Mouse (Mus musculus) liver, embryonic 13.5 days (tissue): ENCODE data around the gene Tmod3. TPM values are rescaled to one million over a fixed set of nuclear protein-coding genes. Genes with fewer than 3 reads are reported as not detected.

Experiments
- ATAC-seq: fragments of 200-750 bp; cut with Nextera tagmentation; 2 replicates; pipeline ENCODE4 v1.8.0; 2017; ENCODE audit warnings: low read depth, mild to moderate bottlenecking, moderate number of reproducible peaks, moderate library complexity
- DNase-seq: peaks from one replicate; pipeline ENCODE4 v3.0.0; 2022
- H3K27ac ChIP-seq: fragments of 300-500 bp; sonication (generic); 2 replicates; pipeline ENCODE4 v1.5.1; 2015; ENCODE audit warnings: moderate library complexity, mild to moderate bottlenecking, inconsistent platforms
- H3K27me3 ChIP-seq: fragments of 300-500 bp; sonication (generic); 2 replicates; pipeline ENCODE4 v1.6.1; 2015; ENCODE audit warnings: mild to moderate bottlenecking, inconsistent platforms
- H3K36me3 ChIP-seq: fragments of 300-500 bp; sonication (generic); 2 replicates; pipeline ENCODE4 v1.6.1; 2015; ENCODE audit warnings: mild to moderate bottlenecking, inconsistent platforms
- H3K4me1 ChIP-seq: fragments of 300-500 bp; sonication (generic); replicated peaks from 2 replicates; pipeline ENCODE4 v1.6.1; 2015; ENCODE audit warnings: inconsistent platforms
- H3K4me2 ChIP-seq: fragments of 300-500 bp; sonication (generic); 2 replicates; pipeline ENCODE4 v1.6.1; 2015; ENCODE audit warnings: inconsistent platforms, mild to moderate bottlenecking, moderate library complexity
- H3K4me3 ChIP-seq: fragments of 300-500 bp; sonication (generic); replicated peaks from 2 replicates; pipeline ENCODE4 v1.5.1; 2015; ENCODE audit warnings: mild to moderate bottlenecking, inconsistent platforms
- H3K9ac ChIP-seq: fragments of 300-500 bp; sonication (generic); 2 replicates; pipeline ENCODE4 v1.6.1; 2015; ENCODE audit warnings: mild to moderate bottlenecking, inconsistent platforms
- H3K9me3 ChIP-seq: fragments of 300-500 bp; sonication (generic); replicated peaks from 2 replicates; pipeline ENCODE4 v1.6.1; 2016; ENCODE audit warnings: inconsistent platforms
- WGBS: fragments of 180-500 bp; shearing (Covaris S2); methylation state at CpG from one replicate; pipeline ENCODE4 v1.1.7; 2015; ENCODE audit not compliant: insufficient replicate concordance; 5-methylcytosine and 5-hydroxymethylcytosine counted together
- polyA plus RNA-seq: library from polyadenylated mRNA; unstranded; fragments of >200 nt; fragmentation: Nextera tagmentation; extraction: Ambion mirVana; gene quantifications from 2 replicates; pipeline ENCODE4 v1.2.1, GENCODE M21; 2015

Gene Tmod3
- polyA plus RNA-seq, 1 experiment from 2014 or later = 28.9 TPM

GRCm38 (mm10) chr9:75455684-75456083 is 103.8 kb downstream of the Tmod3 start:
- Histone ChIP-seq H3K4me3 (no peak overlapping the region), H3K9ac (no peak overlapping the region), H3K36me3 (peaks cover 97% of the 10 kb centered on the region), H3K9me3 (no peaks in the 10 kb centered on the region), H3K4me1 (no peaks in the 10 kb centered on the region), H3K27ac (no peak overlapping the region), H3K27me3 (no peaks in the 10 kb centered on the region), H3K4me2 (no peak overlapping the region)
- ATAC-seq (no peak), DNase-seq (no peak)
- 70% methylated on average over 10 of the region's 10 CpGs for WGBS

GRCm38 (mm10) chr9:75453994-75454393 is 105.5 kb downstream of the Tmod3 start:
- Histone ChIP-seq H3K4me2 (no peak overlapping the region), H3K4me3 (no peak overlapping the region), H3K36me3 (peaks cover 92% of the 10 kb centered on the region), H3K4me1 (no peaks in the 10 kb centered on the region), H3K9me3 (no peaks in the 10 kb centered on the region), H3K27ac (no peak overlapping the region), H3K9ac (no peak overlapping the region), H3K27me3 (no peaks in the 10 kb centered on the region)
- ATAC-seq (no peak), DNase-seq (no peak)
- WGBS = 66% methylated on average over 2 of the region's 2 CpGs

GRCm38 (mm10) chr9:75448021-75448420 is 111.4 kb downstream of the Tmod3 start:
- DNase-seq (no peak), ATAC-seq (no peak)
- H3K9ac ChIP-seq = no peak overlapping the region
- H3K4me3 ChIP-seq = no peak overlapping the region
- H3K27ac ChIP-seq = no peak overlapping the region
- no peaks in the 10 kb centered on the region for H3K27me3 ChIP-seq
- peaks cover 2% of the 10 kb centered on the region for H3K4me1 ChIP-seq
- H3K4me2 ChIP-seq = no peak overlapping the region
- H3K36me3 ChIP-seq = peaks cover 72% of the 10 kb centered on the region
- no peaks in the 10 kb centered on the region for H3K9me3 ChIP-seq
- WGBS = 85% methylated on average over 3 of the region's 3 CpGs

Other genes starting within 250 kb of the Tmod3 start
- not detected in 2 replicates for gene Bcl2l10, start 211.9 kb downstream of the Tmod3 start, polyA plus RNA-seq
- 23.4 and 27.4 TPM in 2 replicates for gene Mapk6, start 149.7 kb downstream of the Tmod3 start, polyA plus RNA-seq
- 18.9 and 23.1 TPM in 2 replicates for gene Leo1, start 118.1 kb downstream of the Tmod3 start, polyA plus RNA-seq
- gene Tmod2, start 51.7 kb upstream of the Tmod3 start, polyA plus RNA-seq = 0.59 and 0.62 TPM in 2 replicates
- gene Lysmd2, start 66.1 kb upstream of the Tmod3 start, polyA plus RNA-seq = 3.7 and 3.8 TPM in 2 replicates
- 0.12 and 0.17 TPM in 2 replicates for gene Scg3, start 124.4 kb upstream of the Tmod3 start, polyA plus RNA-seq
- gene Bmp5, start 215.7 kb upstream of the Tmod3 start, polyA plus RNA-seq = 1.9 and 2.5 TPM in 2 replicates